Mouse (Mus musculus) forebrain, embryonic 12.5 days (tissue): ENCODE measurements around the gene Gse1. TPM values are rescaled to one million over a fixed set of nuclear protein-coding genes. Genes with fewer than 3 reads are reported as not detected.

ENCODE experiments used
- ATAC-seq: fragments of 200-750 bp; cut with Nextera tagmentation; 2 replicates; pipeline ENCODE4 v1.8.0; 2017; ENCODE audit warnings: moderate TSS enrichment; ENCODE audit not compliant: low FRiP score
- H3K27ac ChIP-seq: fragments of 300-500 bp; sonication (generic); 2 replicates; pipeline ENCODE4 v1.5.1; 2016; ENCODE audit warnings: mild to moderate bottlenecking
- H3K27me3 ChIP-seq: fragments of 300-500 bp; sonication (generic); 2 replicates; pipeline ENCODE4 v1.6.1; 2016; ENCODE audit warnings: mild to moderate bottlenecking
- H3K36me3 ChIP-seq: fragments of 300-500 bp; sonication (generic); replicated peaks from 2 replicates; pipeline ENCODE4 v1.6.1; 2016; ENCODE audit warnings: mild to moderate bottlenecking
- H3K4me1 ChIP-seq: fragments of 300-500 bp; sonication (generic); 2 replicates; pipeline ENCODE4 v1.6.1; 2016
- H3K4me2 ChIP-seq: fragments of 300-500 bp; sonication (generic); 2 replicates; pipeline ENCODE4 v1.6.1; 2016; ENCODE audit warnings: mild to moderate bottlenecking, moderate library complexity
- H3K4me3 ChIP-seq: fragments of 300-500 bp; sonication (generic); replicated peaks from 2 replicates; pipeline ENCODE4 v1.5.1; 2016; ENCODE audit warnings: mild to moderate bottlenecking
- H3K9ac ChIP-seq: fragments of 300-500 bp; sonication (generic); 2 replicates; pipeline ENCODE4 v1.6.1; 2016; ENCODE audit warnings: mild to moderate bottlenecking
- H3K9me3 ChIP-seq: fragments of 300-500 bp; sonication (generic); 2 replicates; pipeline ENCODE4 v1.6.1; 2016
- WGBS: fragments of 180-500 bp; shearing (Covaris S2); methylation state at CpG from one replicate; pipeline ENCODE4 v1.1.7; 2016; 5-methylcytosine and 5-hydroxymethylcytosine counted together
- polyA plus RNA-seq: library from polyadenylated mRNA; unstranded; fragments of >200 nt; fragmentation: Nextera tagmentation; extraction: Ambion mirVana; gene quantifications from 2 replicates; pipeline ENCODE4 v1.2.1, GENCODE M21; 2016

The Gse1 gene
- polyA plus RNA-seq, 1 experiment from 2014 or later, result 20.4 TPM

- WGBS, result 62% methylated on average over 5 of the region's 5 CpGs
- Histone ChIP-seq H3K4me3 (no peak overlapping the region), H3K27me3 (peaks cover 21% of the 10 kb centered on the region; the same call in 1 of the 2 replicates), H3K9ac (0 out of 2 replicates have a peak overlapping the region, but pooled peaks have one; percentile 33), H3K27ac (no peak overlapping the region), H3K36me3 (no peaks in the 10 kb centered on the region), H3K4me1 (peaks cover 99% of the 10 kb centered on the region), H3K9me3 (no peaks in the 10 kb centered on the region), H3K4me2 (no peak overlapping the region)
- no peak for ATAC-seq
Measured at GRCm38 (mm10) chr8:120502428-120502827, 274.2 kb downstream of the Gse1 start.

GRCm38 (mm10) chr8:120504251-120505081, 276.2 kb downstream of the Gse1 start:
- H3K4me2 ChIP-seq, result peak overlapping the region; percentile 54
- peak overlapping the region; percentile 42 for H3K9ac ChIP-seq
- no peaks in the 10 kb centered on the region for H3K36me3 ChIP-seq
- peaks cover 27% of the 10 kb centered on the region; the same call in 1 of the 2 replicates for H3K27me3 ChIP-seq
- peak overlapping the region; percentile 93 for H3K27ac ChIP-seq
- H3K9me3 ChIP-seq, result no peaks in the 10 kb centered on the region
- H3K4me3 ChIP-seq, result peak overlapping the region; percentile 21
- H3K4me1 ChIP-seq, result peaks cover 99% of the 10 kb centered on the region
- WGBS, result 5% methylated on average over 20 of the region's 20 CpGs
- ATAC-seq, result peak; percentile 17; the same call in 1 of the 2 replicates

GRCm38 (mm10) chr8:120505082-120505511, 276.8 kb downstream of the Gse1 start:
- no peaks in the 10 kb centered on the region for H3K9me3 ChIP-seq
- WGBS, result 1% methylated on average over 19 of the region's 19 CpGs
- peak overlapping the region; percentile 93 for H3K27ac ChIP-seq
- peaks cover 100% of the 10 kb centered on the region for H3K4me1 ChIP-seq
- peak overlapping the region; percentile 54 for H3K4me2 ChIP-seq
- ATAC-seq, result peak; percentile 21
- H3K27me3 ChIP-seq, result peaks cover 27% of the 10 kb centered on the region; the same call in 1 of the 2 replicates
- H3K36me3 ChIP-seq, result no peaks in the 10 kb centered on the region
- peak overlapping the region; percentile 42; the same call in 1 of the 2 replicates for H3K9ac ChIP-seq
- peak overlapping the region; percentile 21 for H3K4me3 ChIP-seq

GRCm38 (mm10) chr8:120505619-120506310, 277.5 kb downstream of the Gse1 start:
- Histone ChIP-seq H3K27ac (peak overlapping the region; percentile 93), H3K9ac (0 out of 2 replicates have a peak overlapping the region, but pooled peaks have one; percentile 42), H3K36me3 (no peaks in the 10 kb centered on the region), H3K27me3 (peaks cover 26% of the 10 kb centered on the region; the same call in 1 of the 2 replicates), H3K9me3 (no peaks in the 10 kb centered on the region), H3K4me2 (peak overlapping the region; percentile 54), H3K4me3 (peak overlapping the region; percentile 21; the same call in 1 of the 2 replicates), H3K4me1 (peaks cover 100% of the 10 kb centered on the region)
- ATAC-seq, result no peak
- WGBS, result 3% methylated on average over 23 of the region's 23 CpGs

GRCm38 (mm10) chr8:120506562-120506961, 278.3 kb downstream of the Gse1 start:
- 58% methylated on average over 2 of the region's 2 CpGs for WGBS
- Histone ChIP-seq H3K9me3 (no peaks in the 10 kb centered on the region), H3K36me3 (no peaks in the 10 kb centered on the region), H3K27me3 (peaks cover 27% of the 10 kb centered on the region), H3K4me1 (peaks cover 100% of the 10 kb centered on the region), H3K27ac (no peak overlapping the region), H3K4me2 (peak overlapping the region; percentile 54), H3K4me3 (no peak overlapping the region), H3K9ac (0 out of 2 replicates have a peak overlapping the region, but pooled peaks have one; percentile 2)
- no peak for ATAC-seq

GRCm38 (mm10) chr8:120507290-120507689, 279.0 kb downstream of the Gse1 start:
- Histone ChIP-seq H3K27me3 (peaks cover 33% of the 10 kb centered on the region), H3K4me2 (no peak overlapping the region), H3K27ac (no peak overlapping the region), H3K9ac (no peak overlapping the region), H3K36me3 (no peaks in the 10 kb centered on the region), H3K9me3 (no peaks in the 10 kb centered on the region), H3K4me1 (peaks cover 100% of the 10 kb centered on the region), H3K4me3 (no peak overlapping the region)
- no peak for ATAC-seq
- WGBS, result 88% methylated on average over 9 of the region's 9 CpGs

GRCm38 (mm10) chr8:120509136-120510034, 281.1 kb downstream of the Gse1 start:
- peak; percentile 78 for ATAC-seq
- no peaks in the 10 kb centered on the region for H3K9me3 ChIP-seq
- H3K4me3 ChIP-seq, result peak overlapping the region; percentile 19
- H3K27me3 ChIP-seq, result peaks cover 36% of the 10 kb centered on the region
- peaks cover 100% of the 10 kb centered on the region for H3K4me1 ChIP-seq
- no peaks in the 10 kb centered on the region for H3K36me3 ChIP-seq
- H3K4me2 ChIP-seq, result peak overlapping the region; percentile 49
- WGBS, result under 1% methylated on average over 21 of the region's 21 CpGs
- peak overlapping the region; percentile 49 for H3K9ac ChIP-seq
- H3K27ac ChIP-seq, result peak overlapping the region; percentile 82

- no peaks in the 10 kb centered on the region for H3K9me3 ChIP-seq
- no peak for ATAC-seq
- no peaks in the 10 kb centered on the region for H3K36me3 ChIP-seq
- peak overlapping the region; percentile 82; the same call in 1 of the 2 replicates for H3K27ac ChIP-seq
- peaks cover 100% of the 10 kb centered on the region for H3K4me1 ChIP-seq
- H3K27me3 ChIP-seq, result peaks cover 36% of the 10 kb centered on the region
- 3% methylated on average over 3 of the region's 6 CpGs for WGBS
- peak overlapping the region; percentile 49 for H3K4me2 ChIP-seq
- H3K4me3 ChIP-seq, result no peak overlapping the region
- peak overlapping the region; percentile 49; the same call in 1 of the 2 replicates for H3K9ac ChIP-seq
Measured at GRCm38 (mm10) chr8:120510035-120510416, 281.8 kb downstream of the Gse1 start.

- H3K36me3 ChIP-seq, result no peaks in the 10 kb centered on the region
- H3K4me1 ChIP-seq, result peaks cover 100% of the 10 kb centered on the region
- ATAC-seq, result no peak
- no peak overlapping the region for H3K4me3 ChIP-seq
- WGBS, result 26% methylated on average over 5 of the region's 5 CpGs
- H3K4me2 ChIP-seq, result peak overlapping the region; percentile 49; the same call in 1 of the 2 replicates
- peak overlapping the region; percentile 58; the same call in 1 of the 2 replicates for H3K27ac ChIP-seq
- H3K9ac ChIP-seq, result peak overlapping the region; percentile 36; the same call in 1 of the 2 replicates
- no peaks in the 10 kb centered on the region for H3K9me3 ChIP-seq
- peaks cover 43% of the 10 kb centered on the region for H3K27me3 ChIP-seq
Measured at GRCm38 (mm10) chr8:120510863-120511457, 282.7 kb downstream of the Gse1 start.

GRCm38 (mm10) chr8:120511737-120512136, 283.5 kb downstream of the Gse1 start:
- 33% methylated on average over 8 of the region's 8 CpGs for WGBS
- Histone ChIP-seq H3K4me3 (no peak overlapping the region), H3K4me1 (peaks cover 100% of the 10 kb centered on the region), H3K9me3 (no peaks in the 10 kb centered on the region), H3K27me3 (peaks cover 38% of the 10 kb centered on the region), H3K36me3 (no peaks in the 10 kb centered on the region), H3K9ac (peak overlapping the region; percentile 36; the same call in 1 of the 2 replicates), H3K4me2 (peak overlapping the region; percentile 49; the same call in 1 of the 2 replicates), H3K27ac (peak overlapping the region; percentile 97)
- ATAC-seq, result no peak

GRCm38 (mm10) chr8:120512326-120512725, 284.1 kb downstream of the Gse1 start:
- ATAC-seq, result no peak
- Histone ChIP-seq H3K27me3 (peaks cover 35% of the 10 kb centered on the region), H3K4me3 (no peak overlapping the region), H3K27ac (peak overlapping the region; percentile 97), H3K9me3 (no peaks in the 10 kb centered on the region), H3K4me1 (peaks cover 100% of the 10 kb centered on the region), H3K9ac (peak overlapping the region; percentile 36; the same call in 1 of the 2 replicates), H3K4me2 (peak overlapping the region; percentile 49; the same call in 1 of the 2 replicates), H3K36me3 (no peaks in the 10 kb centered on the region)
- 34% methylated on average over 11 of the region's 11 CpGs for WGBS
